Mouse (Mus musculus) heart, adult 11 months (tissue): ENCODE results near the gene Zc3h10.

Experiments
- DNase-seq: peaks from one replicate; pipeline ENCODE4 v3.0.0; 2022

Zc3h10 gene

GRCm38 (mm10) chr10:128494667-128495245, 52.8 kb downstream of the Zc3h10 start:
- DNase-seq, result peak; percentile 95

DNA sequence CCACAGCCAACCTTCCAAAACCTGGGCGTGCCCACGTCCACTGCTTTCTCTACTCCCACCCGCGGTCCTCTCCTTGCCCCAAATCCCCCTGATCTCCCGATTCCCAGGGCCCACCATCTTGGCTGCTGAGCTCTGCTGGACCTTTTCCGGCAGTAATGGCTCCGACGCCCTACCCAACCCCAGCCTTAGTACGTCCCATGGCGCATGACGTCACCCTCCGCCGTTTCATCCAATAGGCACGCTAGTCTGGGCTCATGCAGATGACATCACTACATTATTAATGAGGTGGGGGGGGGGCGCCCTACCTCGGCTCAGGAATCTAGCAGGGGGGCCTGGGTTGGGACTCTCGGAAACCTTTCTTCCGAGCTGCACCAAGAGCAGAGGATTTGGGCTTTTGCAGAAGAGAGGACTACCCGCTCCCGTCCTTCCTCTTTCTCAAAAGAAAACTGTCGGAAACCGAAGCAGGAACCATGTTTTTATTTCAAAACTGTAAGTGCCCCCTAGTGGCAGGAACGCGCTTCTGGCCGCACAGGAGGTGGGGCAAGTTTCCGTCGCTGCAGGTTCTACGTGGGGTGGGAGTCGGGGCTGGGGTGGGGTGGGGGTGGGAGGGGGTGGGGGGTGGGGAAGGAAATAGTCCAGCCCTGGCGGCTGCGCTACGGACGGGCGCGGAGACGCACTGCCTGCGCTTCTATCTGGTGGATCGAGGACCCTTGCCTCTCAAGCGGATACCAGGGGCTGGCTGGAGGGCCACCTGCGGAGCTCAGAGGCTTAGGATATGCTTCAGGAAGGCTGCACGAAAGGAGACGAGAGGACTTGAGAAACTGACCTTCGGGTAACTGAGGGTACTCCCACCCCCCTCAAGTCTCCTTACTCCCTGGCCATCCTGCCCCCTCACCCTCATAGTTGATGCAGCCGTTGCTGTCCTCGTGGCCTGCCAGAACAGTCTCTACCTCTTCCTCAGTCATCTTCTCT, 53.6 kb downstream of the Zc3h10 start, which contains the start of gene Myl6:
Gene Myl6 (minus strand): TSS at position 451 of the 972 bp plus-strand sequence.
- peak; percentile 100 for DNase-seq

DNA sequence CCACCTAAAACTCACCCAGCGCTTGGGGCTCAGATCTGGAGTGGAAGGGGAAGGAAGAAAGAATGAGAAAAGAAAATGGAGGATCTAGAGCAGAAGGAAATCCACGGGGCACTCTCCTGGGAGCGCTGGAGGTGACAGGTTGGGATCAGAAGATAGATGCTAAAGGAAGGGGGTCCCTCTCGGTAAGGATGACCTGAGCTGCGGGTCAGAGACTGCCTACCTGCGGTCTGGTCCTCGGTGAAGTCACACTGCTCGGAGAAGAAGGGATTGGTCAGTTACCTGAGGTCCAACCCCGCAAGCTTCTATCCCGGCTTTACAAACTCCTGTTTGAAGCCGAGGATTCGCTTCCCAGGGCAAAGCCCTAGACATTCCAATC, 54.3 kb downstream of the Zc3h10 start:
- DNase-seq, result no peak

GRCm38 (mm10) chr10:128492633-128493311, 54.8 kb downstream of the Zc3h10 start:
- DNase-seq, result peak; percentile 99

GRCm38 (mm10) chr10:128492051-128492450, 55.5 kb downstream of the Zc3h10 start:
- peak; percentile 91 for DNase-seq
